Mouse (Mus musculus): Measurements from ENCODE around the gene Nodal.
"Not testable (repeated sequence)": the region's sequence is repeated elsewhere in the genome, so short reads cannot be mapped to it uniquely, and the experiment has no call there.

Nodal gene

GRCm38 (mm10) chr10:61440202-61440800 lies 22.5 kb downstream of the Nodal start:
- no peak for DNase-seq

GRCm38 (mm10) chr10:61443456-61443855 lies 25.7 kb downstream of the Nodal start:
- no peak for DNase-seq

DNA sequence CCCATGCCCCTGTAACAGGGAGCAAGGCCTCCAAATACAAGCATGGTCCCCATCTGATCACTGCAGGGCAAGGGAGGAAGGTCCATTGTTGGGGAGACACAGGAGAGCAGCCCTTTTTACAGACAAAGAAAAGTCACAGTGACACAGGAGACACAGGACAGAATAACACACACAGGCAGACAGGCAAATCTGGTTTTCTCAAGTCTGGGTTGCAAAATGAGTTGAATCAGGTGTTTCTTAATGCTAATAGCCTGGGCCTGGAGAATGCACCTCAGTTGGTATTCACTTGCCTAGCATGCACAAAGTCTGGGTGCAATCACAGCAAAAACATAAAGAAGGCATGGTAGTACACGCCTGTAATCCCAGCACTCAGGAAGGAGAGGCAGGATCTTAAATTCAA lies 26.1 kb downstream of the Nodal start:
- no peak for DNase-seq

GRCm38 (mm10) chr10:61445016-61445415 lies 27.2 kb downstream of the Nodal start:
- no peak for DNase-seq

- no peak for DNase-seq
These were observed 30.0 kb downstream of the Nodal start for GRCm38 (mm10) chr10:61447581-61448353.

GRCm38 (mm10) chr10:61448834-61449233 lies 31.1 kb downstream of the Nodal start:
- DNase-seq, result no peak

DNA sequence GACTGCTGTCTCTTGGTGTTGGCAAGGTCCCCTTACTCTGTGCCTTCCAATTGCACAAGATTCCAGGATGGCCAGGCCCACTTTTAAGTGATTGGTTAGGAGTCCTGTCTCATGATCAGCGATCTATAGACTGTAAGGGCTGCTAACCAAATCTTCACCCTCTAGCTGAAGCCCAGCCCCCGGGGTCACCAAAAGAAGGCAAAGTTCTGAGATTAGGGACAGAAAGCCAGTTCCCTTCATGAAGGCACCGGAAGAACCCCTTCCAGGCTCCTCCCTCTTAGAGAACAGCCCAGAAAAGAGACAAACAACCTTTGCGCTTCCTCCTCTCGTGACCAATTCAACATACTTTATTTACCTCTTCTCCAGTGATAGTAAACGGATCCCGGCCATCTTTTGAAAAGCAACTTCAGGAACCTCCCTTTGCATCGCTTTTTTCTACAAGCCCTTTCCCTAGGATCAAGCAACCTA lies 33.7 kb downstream of the Nodal start:
- peak; percentile 42 for DNase-seq

DNA sequence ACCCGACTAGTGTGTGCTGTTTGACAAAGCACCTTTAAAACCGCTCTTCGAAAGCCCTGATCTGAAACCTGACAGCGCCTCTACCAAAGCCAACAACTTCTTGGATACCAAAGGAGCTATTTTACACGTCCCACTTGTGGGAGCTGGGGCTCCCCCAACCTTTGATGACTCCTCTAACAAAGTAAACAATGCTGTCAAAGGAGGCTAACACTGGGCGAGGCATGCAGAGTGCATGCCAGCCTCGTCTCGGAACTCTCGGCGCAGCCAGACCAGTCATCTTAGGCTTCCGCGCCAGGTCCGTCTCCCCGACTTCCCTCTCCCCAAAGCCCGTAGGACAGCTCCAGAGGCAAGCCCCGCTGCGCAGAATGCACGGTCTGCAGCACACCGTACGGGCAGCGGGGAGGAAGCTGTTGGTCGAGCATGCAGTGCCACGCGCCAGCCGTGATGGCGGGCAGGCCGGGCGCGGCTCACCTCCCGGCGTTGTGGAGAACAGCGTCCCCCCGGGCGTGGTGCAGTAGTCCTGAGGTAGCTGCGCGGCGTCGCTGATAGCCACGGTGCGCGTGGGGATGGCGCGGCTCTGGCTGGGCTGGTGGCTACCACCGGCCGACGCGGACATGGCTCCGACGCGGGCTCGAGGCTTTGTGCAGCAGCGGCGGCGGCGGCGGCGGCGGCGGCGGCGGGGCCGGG lies 34.3 kb downstream of the Nodal start:
- DNase-seq, result peak; percentile 37

DNA sequence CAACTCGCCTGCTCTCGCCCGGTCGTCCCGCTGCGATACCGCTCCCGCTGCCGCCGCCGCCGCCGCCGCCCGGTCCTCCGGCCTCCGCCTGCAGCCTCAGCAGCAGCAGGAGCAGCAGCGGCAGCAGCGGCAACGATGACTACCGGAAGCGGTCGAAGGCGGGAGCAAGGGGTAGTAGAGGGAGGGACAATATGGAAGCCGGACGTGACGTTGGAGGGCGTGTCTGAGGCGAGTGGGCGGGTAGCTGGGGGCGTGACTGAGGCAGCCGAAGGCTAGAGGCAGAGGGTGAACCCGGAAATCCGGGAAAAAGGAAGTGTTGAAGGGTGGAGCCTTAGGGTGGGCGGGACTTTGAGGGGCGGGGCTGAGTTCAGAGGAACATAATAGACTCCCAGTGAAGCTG lies 34.9 kb downstream of the Nodal start, which contains the start of gene Eif4ebp2:
Eif4ebp2 (minus strand) TSS at position 17 of the 400 bp plus-strand sequence.
- DNase-seq, result peak; percentile 100

DNA sequence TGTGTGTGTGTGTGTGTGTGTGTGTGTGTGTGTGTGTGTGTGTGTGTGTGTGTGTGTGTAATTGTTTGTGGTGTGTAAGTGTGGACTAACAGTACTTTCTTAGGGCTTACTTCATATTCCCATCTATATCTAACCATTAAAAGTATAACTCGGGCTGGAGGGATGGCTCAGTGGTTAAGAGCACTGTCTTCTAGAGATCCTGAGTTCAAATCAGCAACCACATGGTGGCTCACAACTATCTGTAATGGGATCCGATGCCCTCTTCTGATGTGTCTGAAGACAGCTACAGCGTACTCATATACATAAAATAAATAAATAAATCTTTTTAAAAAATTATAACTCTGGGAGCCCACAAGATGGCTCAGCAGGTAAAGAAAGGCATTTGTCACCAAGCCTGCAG lies 35.4 kb downstream of the Nodal start:
- not testable (repeated sequence) for DNase-seq

DNA sequence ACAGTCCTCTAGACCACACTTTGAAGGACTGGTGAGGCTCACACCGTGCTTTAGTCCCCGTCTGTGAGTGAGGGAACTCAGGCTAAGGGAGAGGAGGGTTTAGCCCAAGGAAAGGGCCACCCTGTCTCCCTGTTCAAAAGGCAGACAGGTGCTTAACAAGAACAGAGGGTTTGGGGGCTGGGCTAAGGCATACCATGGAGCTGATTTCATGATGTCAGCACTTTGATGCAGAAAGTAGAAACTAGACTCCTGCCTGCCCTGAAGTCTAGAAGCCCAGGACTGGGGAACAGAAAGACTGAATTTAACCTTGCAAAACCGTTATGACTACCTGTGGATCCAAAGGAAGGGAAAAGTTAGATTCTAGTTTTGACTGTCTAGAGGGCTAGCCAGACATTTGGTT lies 39.4 kb downstream of the Nodal start:
- no peak for DNase-seq

DNA sequence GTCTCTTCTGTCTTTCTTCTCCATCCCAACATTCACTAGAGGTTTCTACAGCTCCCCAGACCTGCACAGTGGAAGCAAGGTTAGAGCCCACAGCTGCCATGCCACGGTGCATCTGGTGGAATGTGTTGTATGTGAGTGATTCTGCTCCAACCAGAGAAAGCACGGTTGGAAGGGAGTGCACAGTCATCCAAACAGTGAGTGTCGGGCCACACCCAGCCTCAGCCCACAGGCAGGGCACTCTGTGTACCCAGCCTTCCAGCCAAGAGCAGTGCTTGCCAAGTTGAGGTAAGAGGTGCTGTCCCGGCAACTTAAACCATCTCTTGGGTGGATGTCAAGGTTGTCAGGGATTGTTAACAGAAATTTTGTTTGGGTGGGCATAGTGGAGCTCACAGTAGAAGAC lies 47.2 kb downstream of the Nodal start:
- no peak for DNase-seq

- DNase-seq, result no peak
These were observed 48.5 kb downstream of the Nodal start for GRCm38 (mm10) chr10:61466242-61466641.

GRCm38 (mm10) chr10:61466873-61467272 lies 49.1 kb downstream of the Nodal start:
- DNase-seq, result peak; percentile 28

DNA sequence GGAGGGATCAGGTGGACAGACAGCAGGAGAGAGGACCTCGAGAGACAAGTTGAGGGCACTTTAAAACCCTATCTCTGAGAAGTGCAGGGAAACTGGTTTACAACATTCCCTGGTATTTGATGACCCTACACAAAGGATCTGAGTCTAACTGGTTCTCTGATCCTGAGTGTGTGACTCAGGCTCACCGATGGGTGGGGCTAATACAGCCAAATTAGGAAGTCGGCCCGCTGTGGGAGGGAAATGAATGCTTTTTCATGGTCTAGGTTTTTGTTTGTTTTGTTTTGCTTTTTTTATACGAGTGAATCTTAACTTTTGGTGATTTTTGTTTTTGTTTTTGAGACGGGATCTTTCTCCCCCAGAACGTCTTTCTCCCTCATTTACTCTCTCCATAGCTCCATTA lies 51.1 kb downstream of the Nodal start:
- DNase-seq, result no peak

- no peak for DNase-seq
These were observed 55.9 kb downstream of the Nodal start for GRCm38 (mm10) chr10:61473640-61474039.

GRCm38 (mm10) chr10:61474344-61474743 lies 56.6 kb downstream of the Nodal start:
- no peak for DNase-seq
